Mouse (Mus musculus): ENCODE measurements around the gene Tubgcp6. TPM values are rescaled to one million over a fixed set of nuclear protein-coding genes. Genes with fewer than 3 reads are reported as not detected.

The Tubgcp6 gene
- polyA plus RNA-seq, 1 experiment from 2014 or later, result 11.3 TPM

DNA sequence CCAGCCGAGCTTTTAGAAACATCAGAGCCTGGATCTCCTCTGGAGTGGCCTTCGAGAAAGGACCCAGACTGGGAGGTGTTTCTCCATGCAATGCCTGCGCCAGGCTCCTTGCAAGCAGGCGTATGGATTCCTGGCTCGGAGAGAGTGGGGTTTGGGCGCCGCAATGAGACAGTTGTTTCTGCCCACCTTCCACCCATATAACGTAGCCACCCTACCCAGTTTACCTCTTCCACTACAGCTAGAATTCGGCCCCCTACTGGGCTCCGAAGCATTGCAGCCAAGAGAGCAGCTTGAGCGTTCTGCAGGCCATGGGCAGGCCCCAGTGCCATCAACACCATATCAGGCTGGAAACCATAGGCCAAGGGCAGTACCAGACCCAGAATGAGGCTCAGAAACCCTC, 683 bp upstream of the Tubgcp6 start:
- H3K9me3 ChIP-seq (ENCODE audit: control insufficient read depth, low read length), result no peaks in the 10 kb centered on the region
- WGBS, result 31% methylated on average over 11 of the region's 11 CpGs
- peak overlapping the region; percentile 96 for H3K9ac ChIP-seq (ENCODE audit: low read length)
- H3K4me2 ChIP-seq (ENCODE audit: low read length), result peak overlapping the region; percentile 97
- H3K4me3 ChIP-seq (ENCODE audit: control insufficient read depth in 1 of 2, insufficient read depth in 1 of 2, low read depth in 1 of 2, low read length in 2 of 2), result peak overlapping the region; percentile 81 to 96
- no peak for ATAC-seq (ENCODE audit: insufficient number of reproducible peaks, insufficient read depth, low FRiP score, low read depth)
- H3K27me3 ChIP-seq (ENCODE audit: control insufficient read depth, insufficient read depth, low read length), result no peaks in the 10 kb centered on the region
- peaks cover 20 to 38% of the 10 kb centered on the region in 2 experiments for H3K4me1 ChIP-seq (ENCODE audit: control insufficient read depth in 2 of 2, insufficient read depth in 2 of 2, low read length in 2 of 2)
- H3K27ac ChIP-seq (replicated peaks in 1 of 2; ENCODE audit: control insufficient read depth in 1 of 2, insufficient read depth in 1 of 2, low read depth in 2 of 2, low read length in 2 of 2), result peak overlapping the region; percentile 66 to 74; a peak in 3 of 4 replicates
- H3K36me3 ChIP-seq (ENCODE audit: control insufficient read depth, insufficient read depth, low read length), result peaks cover 38% of the 10 kb centered on the region

DNA sequence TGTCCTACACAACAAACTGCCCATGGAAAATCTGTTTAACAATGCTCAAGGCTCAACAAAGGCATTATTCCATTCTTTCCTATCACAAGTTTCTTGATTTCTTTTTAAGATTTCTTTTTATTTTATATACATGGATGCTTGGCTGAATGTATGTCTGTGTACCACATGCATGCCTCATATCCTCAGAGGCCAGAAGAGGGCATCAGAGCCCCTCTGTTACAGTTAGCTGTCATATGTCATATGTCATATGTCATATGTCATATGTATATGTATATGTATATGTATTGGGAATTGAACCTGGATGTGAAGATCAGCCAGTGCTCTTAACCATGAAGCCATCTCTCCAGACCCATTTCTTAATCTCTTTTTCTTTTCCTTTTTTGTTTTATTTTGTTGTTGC, 4.9 kb downstream of the Tubgcp6 start:
- Histone ChIP-seq H3K9ac (ENCODE audit: low read length) (no peak overlapping the region), H3K4me3 (ENCODE audit: control insufficient read depth in 1 of 2, insufficient read depth in 1 of 2, low read depth in 1 of 2, low read length in 2 of 2) (no peak overlapping the region), H3K4me1 (ENCODE audit: control insufficient read depth in 2 of 2, insufficient read depth in 2 of 2, low read length in 2 of 2) (peaks cover 7 to 22% of the 10 kb centered on the region in 2 experiments), H3K27me3 (ENCODE audit: control insufficient read depth, insufficient read depth, low read length) (no peaks in the 10 kb centered on the region), H3K27ac (replicated peaks in 1 of 2; ENCODE audit: control insufficient read depth in 1 of 2, insufficient read depth in 1 of 2, low read depth in 2 of 2, low read length in 2 of 2) (no peak overlapping the region), H3K4me2 (ENCODE audit: low read length) (no peak overlapping the region), H3K36me3 (ENCODE audit: control insufficient read depth, insufficient read depth, low read length) (peaks cover 67% of the 10 kb centered on the region), H3K9me3 (ENCODE audit: control insufficient read depth, low read length) (no peaks in the 10 kb centered on the region)
- ATAC-seq (ENCODE audit: insufficient number of reproducible peaks, insufficient read depth, low FRiP score, low read depth), result no peak

DNA sequence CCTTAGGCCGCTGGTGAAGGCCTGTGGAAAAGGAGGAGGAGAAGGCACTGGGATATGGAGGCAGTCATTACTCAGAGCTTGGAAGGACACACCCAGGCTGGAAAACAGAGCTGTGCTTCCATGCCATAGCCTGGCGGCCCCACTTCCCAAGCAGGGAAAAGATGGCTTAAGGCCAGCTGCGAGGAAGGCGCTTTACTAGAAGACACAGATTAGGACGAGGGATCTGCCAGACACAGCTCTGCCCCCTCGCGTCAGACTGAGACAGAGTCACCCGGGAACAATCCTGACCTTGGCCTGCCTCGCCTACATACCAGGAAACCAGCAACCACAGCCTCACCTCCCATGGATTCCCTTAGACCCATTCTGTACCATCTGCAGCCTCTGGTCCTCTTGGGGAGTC, 12.8 kb downstream of the Tubgcp6 start:
- Histone ChIP-seq H3K9ac (ENCODE audit: low read length) (no peak overlapping the region), H3K4me1 (ENCODE audit: control insufficient read depth in 2 of 2, insufficient read depth in 2 of 2, low read length in 2 of 2) (no peaks in the 10 kb centered on the region), H3K27me3 (ENCODE audit: control insufficient read depth, insufficient read depth, low read length) (no peaks in the 10 kb centered on the region), H3K4me2 (ENCODE audit: low read length) (no peak overlapping the region), H3K4me3 (ENCODE audit: control insufficient read depth in 1 of 2, insufficient read depth in 1 of 2, low read depth in 1 of 2, low read length in 2 of 2) (no peak overlapping the region), H3K9me3 (ENCODE audit: control insufficient read depth, low read length) (no peaks in the 10 kb centered on the region), H3K36me3 (ENCODE audit: control insufficient read depth, insufficient read depth, low read length) (peaks cover 96% of the 10 kb centered on the region), H3K27ac (replicated peaks in 1 of 2; ENCODE audit: control insufficient read depth in 1 of 2, insufficient read depth in 1 of 2, low read depth in 2 of 2, low read length in 2 of 2) (no peak overlapping the region)
- WGBS, result 58% methylated on average over 9 of the region's 9 CpGs
- peak; percentile 51; the same call in 1 of the 2 replicates for ATAC-seq (ENCODE audit: insufficient number of reproducible peaks, insufficient read depth, low FRiP score, low read depth)

DNA sequence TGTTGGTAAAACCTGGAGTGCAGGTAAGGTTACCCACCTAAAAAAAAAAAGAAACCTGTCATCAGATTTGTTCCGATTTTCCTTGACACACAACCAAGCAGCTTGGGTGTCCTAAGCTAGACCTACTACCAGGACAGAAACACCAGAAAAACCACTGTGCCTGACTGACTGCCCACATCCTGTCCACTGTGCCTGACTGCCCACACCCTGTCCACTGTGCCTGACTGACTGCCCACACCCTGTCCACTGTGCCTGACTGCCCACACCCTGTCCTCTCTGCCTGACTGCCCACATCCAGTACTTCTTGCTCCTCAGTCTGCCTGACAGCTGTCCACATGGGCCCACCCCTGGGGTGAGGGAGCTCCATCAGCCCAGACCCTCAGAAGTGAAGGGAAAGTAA, 15.9 kb downstream of the Tubgcp6 start:
- no peak overlapping the region for H3K27ac ChIP-seq (replicated peaks in 1 of 2; ENCODE audit: control insufficient read depth in 1 of 2, insufficient read depth in 1 of 2, low read depth in 2 of 2, low read length in 2 of 2)
- H3K36me3 ChIP-seq (ENCODE audit: control insufficient read depth, insufficient read depth, low read length), result peaks cover 100% of the 10 kb centered on the region
- H3K4me3 ChIP-seq (ENCODE audit: control insufficient read depth in 1 of 2, insufficient read depth in 1 of 2, low read depth in 1 of 2, low read length in 2 of 2), result no peak overlapping the region
- no peak overlapping the region for H3K4me2 ChIP-seq (ENCODE audit: low read length)
- 87% methylated on average over 1 of the region's 1 CpGs for WGBS
- H3K4me1 ChIP-seq (ENCODE audit: control insufficient read depth in 2 of 2, insufficient read depth in 2 of 2, low read length in 2 of 2), result no peaks in the 10 kb centered on the region
- no peaks in the 10 kb centered on the region for H3K27me3 ChIP-seq (ENCODE audit: control insufficient read depth, insufficient read depth, low read length)
- ATAC-seq (ENCODE audit: insufficient number of reproducible peaks, insufficient read depth, low FRiP score, low read depth), result no peak
- H3K9ac ChIP-seq (ENCODE audit: low read length), result no peak overlapping the region
- H3K9me3 ChIP-seq (ENCODE audit: control insufficient read depth, low read length), result no peaks in the 10 kb centered on the region

DNA sequence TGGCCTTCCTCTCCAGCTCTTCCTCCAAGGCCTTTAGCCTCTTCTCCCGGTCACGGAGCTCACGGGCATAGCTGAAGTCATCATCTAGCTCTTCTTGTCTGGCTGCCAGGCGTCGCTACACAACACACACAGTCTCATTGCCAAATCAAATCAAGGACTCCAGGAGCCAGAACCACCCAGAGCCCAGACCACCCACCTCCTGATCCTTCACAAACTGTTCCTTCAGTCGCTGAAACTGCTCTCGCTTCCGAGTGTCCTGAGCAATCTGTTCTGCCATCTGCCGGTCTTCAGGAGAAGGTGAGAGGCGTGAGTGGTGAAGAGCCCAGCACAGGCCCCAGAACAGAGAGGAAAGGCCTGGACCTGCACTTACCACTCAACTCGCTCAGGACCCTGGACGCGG, 16.8 kb downstream of the Tubgcp6 start:
- Histone ChIP-seq H3K4me2 (ENCODE audit: low read length) (no peak overlapping the region), H3K9ac (ENCODE audit: low read length) (no peak overlapping the region), H3K36me3 (ENCODE audit: control insufficient read depth, insufficient read depth, low read length) (peaks cover 100% of the 10 kb centered on the region), H3K27me3 (ENCODE audit: control insufficient read depth, insufficient read depth, low read length) (no peaks in the 10 kb centered on the region), H3K4me3 (ENCODE audit: control insufficient read depth in 1 of 2, insufficient read depth in 1 of 2, low read depth in 1 of 2, low read length in 2 of 2) (no peak overlapping the region), H3K9me3 (ENCODE audit: control insufficient read depth, low read length) (no peaks in the 10 kb centered on the region), H3K27ac (replicated peaks in 1 of 2; ENCODE audit: control insufficient read depth in 1 of 2, insufficient read depth in 1 of 2, low read depth in 2 of 2, low read length in 2 of 2) (no peak overlapping the region), H3K4me1 (ENCODE audit: control insufficient read depth in 2 of 2, insufficient read depth in 2 of 2, low read length in 2 of 2) (no peaks in the 10 kb centered on the region)
- no peak for ATAC-seq (ENCODE audit: insufficient number of reproducible peaks, insufficient read depth, low FRiP score, low read depth)
- WGBS, result 87% methylated on average over 13 of the region's 13 CpGs

DNA sequence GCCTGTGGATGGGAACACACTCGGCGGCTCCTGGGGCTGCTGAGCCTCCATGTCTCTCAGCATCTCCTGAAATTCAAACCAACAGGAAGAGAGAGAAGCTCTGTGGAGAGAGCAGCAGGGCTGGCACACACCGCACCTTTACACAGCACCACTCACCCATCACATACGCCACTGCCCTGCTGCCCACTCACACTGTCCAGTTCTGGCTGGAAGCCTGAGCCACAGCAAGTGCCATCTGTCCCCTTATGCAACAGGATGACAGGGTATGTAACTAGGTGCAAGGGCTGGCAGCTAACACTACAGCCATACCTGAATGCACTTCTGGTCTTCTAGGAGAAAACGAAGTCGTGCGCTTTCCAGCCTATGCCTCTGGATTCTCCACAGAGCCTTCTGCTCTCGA, 18.5 kb downstream of the Tubgcp6 start:
- Histone ChIP-seq H3K9me3 (ENCODE audit: control insufficient read depth, low read length) (no peaks in the 10 kb centered on the region), H3K27me3 (ENCODE audit: control insufficient read depth, insufficient read depth, low read length) (no peaks in the 10 kb centered on the region), H3K9ac (ENCODE audit: low read length) (no peak overlapping the region), H3K4me2 (ENCODE audit: low read length) (no peak overlapping the region), H3K36me3 (ENCODE audit: control insufficient read depth, insufficient read depth, low read length) (peaks cover 100% of the 10 kb centered on the region), H3K4me3 (ENCODE audit: control insufficient read depth in 1 of 2, insufficient read depth in 1 of 2, low read depth in 1 of 2, low read length in 2 of 2) (no peak overlapping the region), H3K27ac (replicated peaks in 1 of 2; ENCODE audit: control insufficient read depth in 1 of 2, insufficient read depth in 1 of 2, low read depth in 2 of 2, low read length in 2 of 2) (no peak overlapping the region), H3K4me1 (ENCODE audit: control insufficient read depth in 2 of 2, insufficient read depth in 2 of 2, low read length in 2 of 2) (no peaks in the 10 kb centered on the region)
- 96% methylated on average over 8 of the region's 8 CpGs for WGBS
- no peak for ATAC-seq (ENCODE audit: insufficient number of reproducible peaks, insufficient read depth, low FRiP score, low read depth)

DNA sequence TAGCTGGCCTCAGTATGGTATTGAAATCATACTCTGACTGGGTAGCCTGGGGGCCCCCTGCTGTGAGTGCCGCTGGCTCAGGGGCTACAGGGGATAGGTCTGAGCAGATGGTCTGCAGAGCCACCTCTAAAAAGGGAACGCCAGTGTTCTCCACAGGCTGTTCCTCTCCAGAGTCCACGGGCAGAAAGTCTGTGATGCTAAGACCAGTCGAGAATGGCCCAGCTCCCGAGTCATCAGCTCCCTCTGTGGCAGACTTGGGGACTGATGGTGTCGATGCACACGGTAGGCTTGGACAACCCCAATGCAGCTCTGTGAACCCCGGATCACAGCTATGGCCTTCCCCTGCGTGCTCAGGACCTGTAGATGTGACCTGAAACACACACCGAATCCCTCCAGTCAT, 19.0 kb downstream of the Tubgcp6 start:
- Histone ChIP-seq H3K27me3 (ENCODE audit: control insufficient read depth, insufficient read depth, low read length) (no peaks in the 10 kb centered on the region), H3K9me3 (ENCODE audit: control insufficient read depth, low read length) (no peaks in the 10 kb centered on the region), H3K36me3 (ENCODE audit: control insufficient read depth, insufficient read depth, low read length) (peaks cover 100% of the 10 kb centered on the region), H3K4me3 (ENCODE audit: control insufficient read depth in 1 of 2, insufficient read depth in 1 of 2, low read depth in 1 of 2, low read length in 2 of 2) (no peak overlapping the region), H3K4me1 (ENCODE audit: control insufficient read depth in 2 of 2, insufficient read depth in 2 of 2, low read length in 2 of 2) (no peaks in the 10 kb centered on the region), H3K9ac (ENCODE audit: low read length) (no peak overlapping the region), H3K4me2 (ENCODE audit: low read length) (no peak overlapping the region), H3K27ac (replicated peaks in 1 of 2; ENCODE audit: control insufficient read depth in 1 of 2, insufficient read depth in 1 of 2, low read depth in 2 of 2, low read length in 2 of 2) (no peak overlapping the region)
- no peak for ATAC-seq (ENCODE audit: insufficient number of reproducible peaks, insufficient read depth, low FRiP score, low read depth)
- 88% methylated on average over 10 of the region's 10 CpGs for WGBS

DNA sequence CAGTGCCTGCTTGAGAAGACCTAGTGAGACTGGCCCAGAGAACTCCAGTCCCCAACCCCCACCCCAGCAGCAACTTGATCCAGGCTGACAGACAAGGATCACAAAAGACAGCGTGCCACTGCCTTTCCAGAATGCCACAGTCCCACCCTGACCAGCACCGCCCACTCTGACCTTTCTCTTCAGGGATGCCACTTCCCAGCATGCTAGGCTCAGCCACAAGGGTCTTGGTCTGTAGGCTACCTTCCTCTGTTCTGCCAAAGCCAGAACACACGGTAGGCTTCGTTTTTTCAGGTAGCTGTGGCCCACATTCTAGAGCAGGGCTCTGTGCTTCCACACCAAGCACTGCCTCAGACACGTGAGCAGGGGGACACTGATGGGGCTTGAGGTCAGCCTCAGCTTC, 20.3 kb downstream of the Tubgcp6 start:
- no peak overlapping the region for H3K9ac ChIP-seq (ENCODE audit: low read length)
- no peaks in the 10 kb centered on the region for H3K4me1 ChIP-seq (ENCODE audit: control insufficient read depth in 2 of 2, insufficient read depth in 2 of 2, low read length in 2 of 2)
- no peak overlapping the region for H3K4me3 ChIP-seq (ENCODE audit: control insufficient read depth in 1 of 2, insufficient read depth in 1 of 2, low read depth in 1 of 2, low read length in 2 of 2)
- ATAC-seq (ENCODE audit: insufficient number of reproducible peaks, insufficient read depth, low FRiP score, low read depth), result no peak
- peaks cover 100% of the 10 kb centered on the region for H3K36me3 ChIP-seq (ENCODE audit: control insufficient read depth, insufficient read depth, low read length)
- H3K27ac ChIP-seq (replicated peaks in 1 of 2; ENCODE audit: control insufficient read depth in 1 of 2, insufficient read depth in 1 of 2, low read depth in 2 of 2, low read length in 2 of 2), result no peak overlapping the region
- H3K4me2 ChIP-seq (ENCODE audit: low read length), result no peak overlapping the region
- no peaks in the 10 kb centered on the region for H3K27me3 ChIP-seq (ENCODE audit: control insufficient read depth, insufficient read depth, low read length)
- H3K9me3 ChIP-seq (ENCODE audit: control insufficient read depth, low read length), result no peaks in the 10 kb centered on the region
- WGBS, result 76% methylated on average over 5 of the region's 5 CpGs
